Mouse (Mus musculus): ENCODE measurements around the gene Rps29.

Rps29 gene

GRCm38 (mm10) chr12:69130486-69130885 is 28.5 kb downstream of the Rps29 start:
- DNase-seq (ENCODE audit: low read depth), result no peak

GRCm38 (mm10) chr12:69129634-69130310 is 29.2 kb downstream of the Rps29 start:
- DNase-seq (ENCODE audit: low read depth), result no peak

- DNase-seq (ENCODE audit: low read depth), result peak; percentile 89
Observed at GRCm38 (mm10) chr12:69127626-69128025, 31.4 kb downstream of the Rps29 start.

GRCm38 (mm10) chr12:69127170-69127569 is 31.8 kb downstream of the Rps29 start:
- DNase-seq (ENCODE audit: low read depth), result peak; percentile 81

GRCm38 (mm10) chr12:69125066-69125465 is 33.9 kb downstream of the Rps29 start:
- no peak for DNase-seq (ENCODE audit: low read depth)

- DNase-seq (ENCODE audit: low read depth), result no peak
Observed at GRCm38 (mm10) chr12:69122801-69123200, 36.2 kb downstream of the Rps29 start.

GRCm38 (mm10) chr12:69119908-69120307 is 39.1 kb downstream of the Rps29 start:
- no peak for DNase-seq (ENCODE audit: low read depth)
